Mouse (Mus musculus) myocyte (in vitro differentiated cells): ENCODE measurements around the gene Arsj. TPM values are rescaled to one million over a fixed set of nuclear protein-coding genes. Genes with fewer than 3 reads are reported as not detected.

ENCODE experiments used
- H3K27me3 ChIP-seq: one replicate; pipeline ENCODE4 v1.6.1; 2011; ENCODE audit not compliant: control insufficient read depth, insufficient read depth, insufficient read length
- H3K36me3 ChIP-seq: one replicate; pipeline ENCODE4 v1.6.1; 2011; ENCODE audit not compliant: control insufficient read depth, insufficient read depth
- H3K4me2 ChIP-seq: one replicate; pipeline ENCODE4 v1.6.1; 2011; ENCODE audit warnings: low read depth, control low read depth
- H3K4me3 ChIP-seq: one replicate; pipeline ENCODE4 v1.5.1; 2011; ENCODE audit warnings: mild to moderate bottlenecking, control low read depth, moderate library complexity
- H3K79me2 ChIP-seq: one replicate; pipeline ENCODE4 v1.6.1; 2011; ENCODE audit not compliant: control insufficient read depth, insufficient read depth
- H3ac ChIP-seq: one replicate; pipeline ENCODE4 v1.6.1; 2011; ENCODE audit not compliant: control insufficient read depth, insufficient read length
- CEBPB ChIP-seq: IDR thresholded peaks from 2 replicates; pipeline ENCODE4 v1.6.1; 2011; ENCODE audit warnings: mild to moderate bottlenecking, moderate library complexity; ENCODE audit not compliant: poor library complexity, insufficient read depth, severe bottlenecking
- E2F4 ChIP-seq: IDR thresholded peaks from one replicate; pipeline ENCODE4 v1.6.1; 2011; ENCODE audit warnings: mild to moderate bottlenecking, control low read depth, moderate library complexity; ENCODE audit not compliant: insufficient read depth
- MAX ChIP-seq: IDR thresholded peaks from one replicate; pipeline ENCODE4 v1.6.1; 2011; ENCODE audit warnings: low read depth, mild to moderate bottlenecking, control low read depth
- MYOD1 ChIP-seq, 3 experiments: IDR thresholded peaks; one replicate each; pipeline ENCODE4 v1.6.1; 2011; ENCODE audit warnings: control low read depth in 2 of 3, low read depth in 2 of 3, mild to moderate bottlenecking in 2 of 3, moderate library complexity in 1 of 3; ENCODE audit not compliant: insufficient read length in 2 of 3, control insufficient read depth in 1 of 3
- MYOG ChIP-seq, 3 experiments: IDR thresholded peaks; one replicate each; pipeline ENCODE4 v1.6.1; 2011; ENCODE audit warnings: control low read depth in 2 of 3, low read depth in 2 of 3, mild to moderate bottlenecking in 2 of 3; ENCODE audit not compliant: insufficient read length in 2 of 3, control insufficient read depth in 1 of 3, insufficient read depth in 1 of 3
- POLR2A ChIP-seq: IDR thresholded peaks from one replicate; pipeline ENCODE4 v1.6.1; 2011; ENCODE audit warnings: low read depth, mild to moderate bottlenecking, control low read depth, moderate library complexity; ENCODE audit not compliant: insufficient read length
- POLR2AphosphoS2 ChIP-seq: IDR thresholded peaks from one replicate; pipeline ENCODE4 v1.6.1; 2011; ENCODE audit warnings: low read depth, control low read depth; ENCODE audit not compliant: insufficient read length
- REST ChIP-seq: IDR thresholded peaks from one replicate; pipeline ENCODE4 v1.6.1; 2011; ENCODE audit warnings: mild to moderate bottlenecking, control low read depth, moderate library complexity; ENCODE audit not compliant: insufficient read depth, insufficient read length
- SRF ChIP-seq: IDR thresholded peaks from one replicate; pipeline ENCODE4 v1.6.1; 2011; ENCODE audit warnings: low read depth; ENCODE audit not compliant: control insufficient read depth, insufficient read length
- TCF12 ChIP-seq: IDR thresholded peaks from one replicate; pipeline ENCODE4 v1.6.1; 2011; ENCODE audit warnings: mild to moderate bottlenecking, control low read depth; ENCODE audit not compliant: poor library complexity, insufficient read depth, severe bottlenecking
- TCF3 ChIP-seq: IDR thresholded peaks from one replicate; pipeline ENCODE4 v1.6.1; 2011; ENCODE audit warnings: low read depth, control low read depth; ENCODE audit not compliant: insufficient read length
- USF1 ChIP-seq: IDR thresholded peaks from one replicate; pipeline ENCODE4 v1.6.1; 2011; ENCODE audit warnings: low read depth, mild to moderate bottlenecking, control low read depth, moderate library complexity
- polyA plus RNA-seq: library from polyadenylated mRNA; unstranded; fragments of >200 nt; fragmentation: generic; extraction: Trizol; gene quantifications from one replicate; pipeline ENCODE4 v1.2.1, GENCODE M21; 2012; ENCODE audit warnings: missing spikeins

The Arsj gene
- polyA plus RNA-seq, 1 experiment: 1.8 TPM

GRCm38 (mm10) chr3:126383276-126383675 lies 19.8 kb downstream of the Arsj start:
- Histone ChIP-seq H3K79me2 (no peaks in the 10 kb centered on the region), H3K27me3 (no peaks in the 10 kb centered on the region), H3ac (no peak overlapping the region), H3K4me2 (no peak overlapping the region), H3K36me3 (peaks cover 4% of the 10 kb centered on the region), H3K4me3 (no peak overlapping the region)
- TF ChIP-seq MYOG (IDR thresholded peaks at IDR 0.05; ENCODE audit: control insufficient read depth in 1 of 3, insufficient read depth in 1 of 3, insufficient read length in 2 of 3, low read depth in 2 of 3): no peak
- TF ChIP-seq CEBPB: no peak
- no peak for TF ChIP-seq SRF
- TF ChIP-seq TCF3: no peak
- no peak for TF ChIP-seq MYOD1 (IDR thresholded peaks at IDR 0.05; ENCODE audit: control insufficient read depth in 1 of 3, insufficient read length in 2 of 3, low read depth in 2 of 3)
- no peak for TF ChIP-seq POLR2AphosphoS2
- TF ChIP-seq TCF12: no peak
- TF ChIP-seq E2F4: no peak
- no peak for TF ChIP-seq POLR2A
- no peak for TF ChIP-seq MAX
- TF ChIP-seq USF1: no peak
- TF ChIP-seq REST: no peak

- Histone ChIP-seq H3K79me2 (no peaks in the 10 kb centered on the region), H3K4me3 (peak overlapping the region; percentile 0), H3K27me3 (no peaks in the 10 kb centered on the region), H3ac (no peak overlapping the region), H3K36me3 (peaks cover 4% of the 10 kb centered on the region), H3K4me2 (peak overlapping the region; percentile 99)
- no peak for TF ChIP-seq CEBPB
- no peak for TF ChIP-seq MYOD1 (IDR thresholded peaks at IDR 0.05; ENCODE audit: control insufficient read depth in 1 of 3, insufficient read length in 2 of 3, low read depth in 2 of 3)
- peak; percentile 53 for TF ChIP-seq POLR2AphosphoS2
- no peak for TF ChIP-seq TCF12
- no peak for TF ChIP-seq USF1
- TF ChIP-seq REST: no peak
- TF ChIP-seq MAX: no peak
- TF ChIP-seq E2F4: no peak
- TF ChIP-seq POLR2A: peak; percentile 52
- no peak for TF ChIP-seq SRF
- no peak for TF ChIP-seq TCF3
- peak in 1 of 3 experiments; percentile 6 for TF ChIP-seq MYOG (IDR thresholded peaks at IDR 0.05; ENCODE audit: control insufficient read depth in 1 of 3, insufficient read depth in 1 of 3, insufficient read length in 2 of 3, low read depth in 2 of 3)
Measured at GRCm38 (mm10) chr3:126384657-126385438, 21.4 kb downstream of the Arsj start.

- Histone ChIP-seq H3K4me2 (no peak overlapping the region), H3K36me3 (no peaks in the 10 kb centered on the region), H3K79me2 (no peaks in the 10 kb centered on the region), H3K27me3 (no peaks in the 10 kb centered on the region), H3K4me3 (no peak overlapping the region), H3ac (no peak overlapping the region)
- TF ChIP-seq POLR2AphosphoS2 (no peak), MAX (no peak), TCF3 (no peak), E2F4 (no peak), POLR2A (no peak), USF1 (no peak), CEBPB (no peak), SRF (no peak), TCF12 (no peak), MYOD1 (IDR thresholded peaks at IDR 0.05; ENCODE audit: control insufficient read depth in 1 of 3, insufficient read length in 2 of 3, low read depth in 2 of 3) (no peak), REST (no peak), MYOG (IDR thresholded peaks at IDR 0.05; ENCODE audit: control insufficient read depth in 1 of 3, insufficient read depth in 1 of 3, insufficient read length in 2 of 3, low read depth in 2 of 3) (no peak)
Measured at GRCm38 (mm10) chr3:126397451-126397850, 34.0 kb downstream of the Arsj start.

DNA sequence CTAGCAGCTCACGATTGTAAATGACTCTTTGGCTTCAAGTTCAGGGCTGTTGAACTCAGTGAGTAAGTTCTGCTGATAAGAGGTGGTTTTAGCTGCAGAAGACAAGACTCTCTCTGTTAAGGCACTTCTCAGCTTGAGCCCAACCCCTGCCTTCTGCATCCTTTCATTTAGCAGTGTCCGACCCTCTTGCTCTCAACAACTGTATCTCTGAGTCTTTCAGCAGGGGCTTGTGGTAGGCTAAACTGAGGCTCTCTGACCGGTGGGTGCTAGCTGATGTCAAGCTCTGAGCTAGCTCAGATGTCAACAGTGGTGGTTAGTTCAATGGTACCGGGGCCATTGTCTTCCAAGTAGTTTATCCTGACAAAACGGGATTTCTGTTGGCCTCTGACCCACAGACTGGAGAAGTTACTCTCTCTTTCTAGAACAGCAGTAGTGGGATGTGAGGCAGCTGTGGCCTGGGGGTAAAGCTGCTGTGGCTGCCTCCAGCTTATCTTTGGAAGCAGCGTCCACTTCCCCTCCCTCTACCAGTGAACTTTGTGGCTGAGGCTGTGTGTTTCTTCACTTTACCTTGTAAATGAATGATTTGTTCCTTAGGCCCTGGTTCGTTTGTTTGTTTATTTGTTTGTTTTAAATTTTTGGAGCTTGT lies 34.6 kb downstream of the Arsj start:
- TF ChIP-seq MYOG (IDR thresholded peaks at IDR 0.05; ENCODE audit: control insufficient read depth in 1 of 3, insufficient read depth in 1 of 3, insufficient read length in 2 of 3, low read depth in 2 of 3): no peak
- TF ChIP-seq MYOD1 (IDR thresholded peaks at IDR 0.05; ENCODE audit: control insufficient read depth in 1 of 3, insufficient read length in 2 of 3, low read depth in 2 of 3): no peak
- no peak for TF ChIP-seq POLR2A
- no peak for TF ChIP-seq E2F4
- TF ChIP-seq USF1: no peak
- no peak for TF ChIP-seq REST
- TF ChIP-seq MAX: no peak
- TF ChIP-seq POLR2AphosphoS2: no peak
- TF ChIP-seq SRF: no peak
- no peaks in the 10 kb centered on the region for H3K36me3 ChIP-seq
- no peaks in the 10 kb centered on the region for H3K27me3 ChIP-seq
- H3K79me2 ChIP-seq: no peaks in the 10 kb centered on the region
- no peak overlapping the region for H3ac ChIP-seq
- no peak overlapping the region for H3K4me2 ChIP-seq
- H3K4me3 ChIP-seq: no peak overlapping the region
